Comparison of ENCODE assay signal across 20 mouse cellular contexts in the genomic region with DNA sequence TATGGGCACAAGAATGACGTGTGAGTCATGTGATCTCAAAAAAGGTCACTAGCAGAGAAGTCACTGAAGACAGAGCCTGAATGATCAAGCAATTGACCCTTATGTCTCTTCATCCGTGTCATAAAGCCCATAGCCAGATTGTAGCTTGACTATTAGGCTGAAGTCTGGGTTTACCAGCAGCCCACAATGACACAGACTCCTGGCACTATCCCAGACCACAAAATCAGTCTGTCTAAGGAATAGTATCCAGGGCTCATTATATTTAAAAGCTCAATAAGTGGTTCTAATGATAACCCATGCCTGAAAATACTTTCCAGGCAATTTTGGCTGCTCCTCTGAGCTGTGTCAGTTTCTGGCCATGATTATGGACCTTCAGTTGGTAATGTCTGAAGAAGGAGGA.
"Had no signal": no experiment of that assay in that cellular context is flagged by ENCODE, and none has a peak within 500 bp of the region (broad histone marks: within the 10 kb centered on the region; RNA-seq: fewer than 3 reads in every experiment).

No protein-coding gene starts in this region.

- H3K27me3 ChIP-seq: lung, embryonic 15.5 days; megakaryocyte, embryonic 14.5 days; midbrain, embryonic 13.5 days; midbrain, embryonic 15.5 days; neural tube, embryonic 12.5 days; stomach, embryonic 15.5 days had no signal

- H3K27ac ChIP-seq: lung, embryonic 15.5 days; macrophage; midbrain, embryonic 13.5 days; midbrain, embryonic 15.5 days; neural tube, embryonic 12.5 days; stomach, embryonic 15.5 days; stomach, postnatal 0 days had no signal

- H3K4me1 ChIP-seq: lung, embryonic 15.5 days; megakaryocyte, embryonic 14.5 days; midbrain, embryonic 13.5 days; midbrain, embryonic 15.5 days; neural tube, embryonic 12.5 days; stomach, embryonic 15.5 days had no signal

- H3K9me3 ChIP-seq: lung, embryonic 15.5 days; megakaryocyte, embryonic 14.5 days; midbrain, embryonic 13.5 days; midbrain, embryonic 15.5 days; neural tube, embryonic 12.5 days; stomach, embryonic 15.5 days had no signal

- H3K4me3 ChIP-seq: lung, embryonic 15.5 days; megakaryocyte, embryonic 14.5 days; midbrain, embryonic 13.5 days; midbrain, embryonic 15.5 days; neural tube, embryonic 12.5 days; stomach, embryonic 15.5 days had no signal

- H3K9ac ChIP-seq: lung, embryonic 15.5 days; midbrain, embryonic 13.5 days; midbrain, embryonic 15.5 days; neural tube, embryonic 12.5 days; stomach, embryonic 15.5 days had no signal

- H3K4me2 ChIP-seq: lung, embryonic 15.5 days; midbrain, embryonic 11.5 days; midbrain, embryonic 13.5 days; midbrain, embryonic 15.5 days; neural tube, embryonic 12.5 days; stomach, embryonic 15.5 days had no signal

- H3K36me3 ChIP-seq: lung, embryonic 15.5 days; midbrain, embryonic 13.5 days; midbrain, embryonic 15.5 days; neural tube, embryonic 12.5 days; stomach, embryonic 15.5 days had no signal

- DNase-seq: lung, adult 2 months; lung, postnatal 14 days; lung, postnatal 36 days; retina, postnatal 1 day; right cerebral cortex, adult 18-20 months; right cerebral cortex, postnatal 25 days; right cerebral cortex, postnatal 4 days; thymus, adult 2 months; thymus, postnatal 25 days; thymus, postnatal 4 days had no signal

- ATAC-seq: lung, postnatal 0 days; midbrain, embryonic 13.5 days; midbrain, embryonic 15.5 days had no signal
